Mouse (Mus musculus) embryonic fibroblast, embryonic 13.5 days (primary cell): Measurements from ENCODE around the gene Hipk2.

Experiments used
- CTCF ChIP-seq: IDR thresholded peaks from 2 replicates; pipeline ENCODE4 v1.5.1; 2011; ENCODE audit warnings: mild to moderate bottlenecking, control low read depth, low read length, moderate library complexity, borderline replicate concordance; ENCODE audit not compliant: insufficient read depth
- POLR2A ChIP-seq: IDR thresholded peaks from 2 replicates; pipeline ENCODE4 v1.6.1; 2011; ENCODE audit warnings: low read depth, mild to moderate bottlenecking, control low read depth, low read length, moderate library complexity

GRCm38 (mm10) chr6:38732681-38733080 lies 143.3 kb downstream of the Hipk2 start:
- TF ChIP-seq CTCF (no peak), POLR2A (no peak)
